Mouse (Mus musculus): ENCODE data around the gene Palb2. TPM values are rescaled to one million over a fixed set of nuclear protein-coding genes. Genes with fewer than 3 reads are reported as not detected.

The Palb2 gene
- total and polyA plus RNA-seq, 3 experiments: 11.7 to 17.5 (median 14.0) TPM

DNA sequence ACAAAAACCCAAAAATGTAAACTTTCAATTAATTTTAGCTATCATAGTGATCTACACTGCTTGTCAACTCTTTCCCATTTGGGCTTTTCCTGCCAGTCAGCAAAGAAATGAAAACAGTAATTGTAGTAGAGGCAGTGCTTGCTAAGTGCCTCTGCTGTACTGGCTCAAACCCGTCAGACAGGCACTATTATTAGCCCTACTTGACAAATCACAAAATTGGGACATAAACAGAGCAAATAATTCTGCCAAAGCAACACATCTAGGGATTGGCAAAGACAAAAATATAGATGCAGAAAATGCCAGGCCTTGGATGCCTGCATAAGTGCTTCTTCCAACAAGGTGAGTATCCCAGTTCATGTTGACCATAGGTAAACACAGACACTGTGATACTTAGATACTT is 67.1 kb downstream of the Palb2 start:
- Histone ChIP-seq H3K9ac (ENCODE audit: insufficient read depth, low read depth) (peak overlapping the region; percentile 79; the same call in 1 of the 2 replicates), H3K36me3 (replicated peaks in 1 of 2; ENCODE audit: control insufficient read depth in 1 of 2, insufficient read depth in 1 of 2, low read length in 1 of 2) (peaks cover 17 to 36% of the 10 kb centered on the region in 2 experiments), H3K4me1 (ENCODE audit: control insufficient read depth in 1 of 2, insufficient read depth in 2 of 2) (peaks cover 10 to 37% of the 10 kb centered on the region in 2 experiments), H3K79me2 (replicated peaks; ENCODE audit: control insufficient read depth, extremely low read depth, insufficient read depth, poor library complexity, severe bottlenecking) (peaks cover 32% of the 10 kb centered on the region), H3K4me3 (replicated peaks in 1 of 3; ENCODE audit: low read depth in 2 of 3, low read length in 2 of 3, poor library complexity in 1 of 3) (peak overlapping the region; percentile 92 to 100 (median 98)), H3K9me3 (replicated peaks; ENCODE audit: low read length) (no peaks in the 10 kb centered on the region), H3K27ac (ENCODE audit: insufficient read depth, low read depth) (no peak overlapping the region), H3K4me2 (ENCODE audit: insufficient read depth, low read depth, poor library complexity, severe bottlenecking) (peak overlapping the region; percentile 99), H3K27me3 (replicated peaks) (no peaks in the 10 kb centered on the region)
- no peak for DNase-seq (ENCODE audit: extremely low read depth)
- dilution Hi-C loops (cut with MboI; ENCODE audit: extremely low pct_ligation_motif_present, extremely low pct_unique_long_range_greater_than_20kb, low sequenced_read_pairs) (no loop called here), in situ Hi-C loops (cut with MboI; ENCODE audit: low pct_ligation_motif_present, low pct_unique_long_range_greater_than_20kb, low sequenced_read_pairs) (no loop called here)
- TF ChIP-seq SIN3A (IDR thresholded peaks at IDR 0.05; ENCODE audit: low read length) (peak; percentile 17; the same call in 1 of the 2 replicates), SMC3 (IDR thresholded peaks at IDR 0.05; ENCODE audit: low read depth, low read length) (no peak), TBP (conservative IDR thresholded peaks at IDR 0.05; ENCODE audit: low read depth, low read length) (no peak), MEF2A (IDR thresholded peaks at IDR 0.05; ENCODE audit: borderline replicate concordance, low read depth, low read length) (no peak)

Other genes starting within 250 kb of the Palb2 start
- gene Cog7, start 151.3 kb downstream of the Palb2 start, total RNA-seq (2012; rRNA removed): 21.8 and 22.4 TPM in 2 replicates
- 14.1 TPM in 2 replicates for gene Cog7, start 151.3 kb downstream of the Palb2 start, total RNA-seq (2014; rRNA removed)
- gene Cog7, start 151.3 kb downstream of the Palb2 start, polyA plus RNA-seq (2012; ENCODE audit: insufficient read length, low read depth): 19.3 and 22.2 TPM in 2 replicates
- 26.8 and 29.6 TPM in 2 replicates for gene Gga2, start 111.8 kb downstream of the Palb2 start, total RNA-seq (2012; rRNA removed)
- 24.1 and 27.4 TPM in 2 replicates for gene Gga2, start 111.8 kb downstream of the Palb2 start, total RNA-seq (2014; rRNA removed)
- gene Gga2, start 111.8 kb downstream of the Palb2 start, polyA plus RNA-seq (2012; ENCODE audit: insufficient read length, low read depth): 79.0 and 79.2 TPM in 2 replicates
- gene Ubfd1, start 65.8 kb downstream of the Palb2 start, total RNA-seq (2012; rRNA removed): 26.9 and 38.9 TPM in 2 replicates
- gene Ubfd1, start 65.8 kb downstream of the Palb2 start, total RNA-seq (2014; rRNA removed): 48.7 and 51.8 TPM in 2 replicates
- gene Ubfd1, start 65.8 kb downstream of the Palb2 start, polyA plus RNA-seq (2012; ENCODE audit: insufficient read length, low read depth): 36.5 and 49.5 TPM in 2 replicates
- 11.2 and 14.3 TPM in 2 replicates for gene Ears2, start 65.7 kb downstream of the Palb2 start, total RNA-seq (2012; rRNA removed)
- 11.8 and 13.2 TPM in 2 replicates for gene Ears2, start 65.7 kb downstream of the Palb2 start, total RNA-seq (2014; rRNA removed)
- 10.6 and 11.7 TPM in 2 replicates for gene Ears2, start 65.7 kb downstream of the Palb2 start, polyA plus RNA-seq (2012; ENCODE audit: insufficient read length, low read depth)
- 156 and 162 TPM in 2 replicates for gene Ndufab1, start 31.1 kb downstream of the Palb2 start, total RNA-seq (2012; rRNA removed)
- gene Ndufab1, start 31.1 kb downstream of the Palb2 start, total RNA-seq (2014; rRNA removed): 248 and 268 TPM in 2 replicates
- 302 and 366 TPM in 2 replicates for gene Ndufab1, start 31.1 kb downstream of the Palb2 start, polyA plus RNA-seq (2012; ENCODE audit: insufficient read length, low read depth)
- gene Dctn5, start 56 bp upstream of the Palb2 start, total RNA-seq (2012; rRNA removed): 54.3 and 56.5 TPM in 2 replicates
- 62.7 and 64.6 TPM in 2 replicates for gene Dctn5, start 56 bp upstream of the Palb2 start, total RNA-seq (2014; rRNA removed)
- gene Dctn5, start 56 bp upstream of the Palb2 start, polyA plus RNA-seq (2012; ENCODE audit: insufficient read length, low read depth): 74.7 and 76.7 TPM in 2 replicates
- 44.4 and 53.4 TPM in 2 replicates for gene Plk1, start 26.5 kb upstream of the Palb2 start, total RNA-seq (2012; rRNA removed)
- 29.3 and 30.4 TPM in 2 replicates for gene Plk1, start 26.5 kb upstream of the Palb2 start, total RNA-seq (2014; rRNA removed)
- 129 and 144 TPM in 2 replicates for gene Plk1, start 26.5 kb upstream of the Palb2 start, polyA plus RNA-seq (2012; ENCODE audit: insufficient read length, low read depth)
- not detected in 2 replicates for gene Ern2, start 53.2 kb upstream of the Palb2 start, total RNA-seq (2012; rRNA removed)
- gene Ern2, start 53.2 kb upstream of the Palb2 start, total RNA-seq (2014; rRNA removed): not detected in 2 replicates
- not detected in 2 replicates for gene Ern2, start 53.2 kb upstream of the Palb2 start, polyA plus RNA-seq (2012; ENCODE audit: insufficient read length, low read depth)
- gene Chp2, start 86.5 kb upstream of the Palb2 start, total RNA-seq (2012; rRNA removed): not detected in 2 replicates
- gene Chp2, start 86.5 kb upstream of the Palb2 start, total RNA-seq (2014; rRNA removed): not detected in 2 replicates
- not detected in 2 replicates for gene Chp2, start 86.5 kb upstream of the Palb2 start, polyA plus RNA-seq (2012; ENCODE audit: insufficient read length, low read depth)
- 270 and 337 TPM in 2 replicates for gene Prkcb, start 155.8 kb upstream of the Palb2 start, total RNA-seq (2012; rRNA removed)
- 289 and 323 TPM in 2 replicates for gene Prkcb, start 155.8 kb upstream of the Palb2 start, total RNA-seq (2014; rRNA removed)
- gene Prkcb, start 155.8 kb upstream of the Palb2 start, polyA plus RNA-seq (2012; ENCODE audit: insufficient read length, low read depth): 381 and 463 TPM in 2 replicates

Data from CH12.LX (cell line).